Mouse (Mus musculus) kidney, postnatal 25 days (tissue): ENCODE results near the gene Tox3.

Source experiments
- DNase-seq, 2 experiments: peaks; one replicate each; pipeline ENCODE4 v3.0.0; 2021; ENCODE audit warnings: mixed read lengths in 2 of 2

Gene Tox3

GRCm38 (mm10) chr8:90348178-90348925 is at the start of gene Tox3:
TSS of gene Tox3 (minus strand) at chr8:90348343.
- DNase-seq = peak; percentile 56 to 85

GRCm38 (mm10) chr8:90392643-90393042 is 44.5 kb upstream of the Tox3 start:
- no peak for DNase-seq

- no peak for DNase-seq
Observed at GRCm38 (mm10) chr8:90391483-90392074, 43.4 kb upstream of the Tox3 start.

- no peak for DNase-seq
Observed at GRCm38 (mm10) chr8:90390827-90391226, 42.7 kb upstream of the Tox3 start.

- DNase-seq = no peak
Observed at GRCm38 (mm10) chr8:90379064-90379463, 30.9 kb upstream of the Tox3 start.

GRCm38 (mm10) chr8:90378036-90378435 is 29.9 kb upstream of the Tox3 start:
- DNase-seq = no peak

- DNase-seq = peak; percentile 36 to 50
Observed at GRCm38 (mm10) chr8:90371611-90372222, 23.6 kb upstream of the Tox3 start.

GRCm38 (mm10) chr8:90369876-90370275 is 21.7 kb upstream of the Tox3 start:
- no peak for DNase-seq

GRCm38 (mm10) chr8:90356729-90357128 is 8.6 kb upstream of the Tox3 start:
- DNase-seq = no peak

GRCm38 (mm10) chr8:90354782-90355181 is 6.6 kb upstream of the Tox3 start:
- DNase-seq = no peak

- no peak for DNase-seq
Observed at GRCm38 (mm10) chr8:90353960-90354540, 5.9 kb upstream of the Tox3 start.

- DNase-seq = no peak
Observed at GRCm38 (mm10) chr8:90353499-90353898, 5.4 kb upstream of the Tox3 start.

- no peak for DNase-seq
Observed at GRCm38 (mm10) chr8:90352991-90353390, 4.8 kb upstream of the Tox3 start.

GRCm38 (mm10) chr8:90349709-90350562 is 1.8 kb upstream of the Tox3 start:
- DNase-seq = peak in 1 of 2 experiments; percentile 8

- DNase-seq = peak in 1 of 2 experiments; percentile 8
Observed at GRCm38 (mm10) chr8:90348926-90349683, 962 bp upstream of the Tox3 start.

- DNase-seq = peak; percentile 3 to 36
Observed at GRCm38 (mm10) chr8:90347581-90348177, 464 bp downstream of the Tox3 start.

GRCm38 (mm10) chr8:90346880-90347535 is 1.1 kb downstream of the Tox3 start:
- DNase-seq = no peak

- DNase-seq = no peak
Observed at GRCm38 (mm10) chr8:90346138-90346879, 1.8 kb downstream of the Tox3 start.

GRCm38 (mm10) chr8:90330377-90331285 is 17.5 kb downstream of the Tox3 start:
- DNase-seq = no peak
